Mouse (Mus musculus) megakaryocyte, adult 5-6 weeks (primary cell): Measurements from ENCODE around the gene Agl. TPM values are rescaled to one million over a fixed set of nuclear protein-coding genes. Genes with fewer than 3 reads are reported as not detected.
A peak's percentile ranks its signal among the peaks of the same experiment; 100 is the strongest.
"Not testable (repeated sequence)": the region's sequence is repeated elsewhere in the genome, so short reads cannot be mapped to it uniquely, and the experiment has no call there.

ENCODE experiments used
- ATAC-seq: 2 replicates; pipeline ENCODE4 v1.8.0; 2016; ENCODE audit warnings: mild to moderate bottlenecking, inconsistent platforms; ENCODE audit not compliant: poor library complexity, severe bottlenecking
- total RNA-seq, 2 experiments: library from RNA; stranded (forward) in 1 of 2; stranded (reverse) in 1 of 2; fragments of 153-499, 151-499 nt in 1 of 2; fragments of 221-1000, 200-1000 nt in 1 of 2; gene quantifications; 2 replicates each; pipeline versions ENCODE4 v1.2.3 to v1.2.4; 2015 to 2017

The Agl gene
- total RNA-seq, 2 experiments from 2014 or later: 15.5 to 19.3 TPM

- peak; percentile 88 for ATAC-seq
These were observed 56.6 kb downstream of the Agl start for GRCm38 (mm10) chr3:116751191-116751860.

- peak; percentile 35 for ATAC-seq
These were observed 59.4 kb downstream of the Agl start for GRCm38 (mm10) chr3:116748391-116749170.

- not testable (repeated sequence) for ATAC-seq
These were observed 60.3 kb downstream of the Agl start for GRCm38 (mm10) chr3:116747648-116748047.

- ATAC-seq: no peak
These were observed 67.0 kb downstream of the Agl start for GRCm38 (mm10) chr3:116740963-116741362.

- no peak for ATAC-seq
These were observed 67.9 kb downstream of the Agl start for GRCm38 (mm10) chr3:116740106-116740505.

GRCm38 (mm10) chr3:116737326-116737731 is 70.6 kb downstream of the Agl start:
- ATAC-seq: peak; percentile 85

DNA sequence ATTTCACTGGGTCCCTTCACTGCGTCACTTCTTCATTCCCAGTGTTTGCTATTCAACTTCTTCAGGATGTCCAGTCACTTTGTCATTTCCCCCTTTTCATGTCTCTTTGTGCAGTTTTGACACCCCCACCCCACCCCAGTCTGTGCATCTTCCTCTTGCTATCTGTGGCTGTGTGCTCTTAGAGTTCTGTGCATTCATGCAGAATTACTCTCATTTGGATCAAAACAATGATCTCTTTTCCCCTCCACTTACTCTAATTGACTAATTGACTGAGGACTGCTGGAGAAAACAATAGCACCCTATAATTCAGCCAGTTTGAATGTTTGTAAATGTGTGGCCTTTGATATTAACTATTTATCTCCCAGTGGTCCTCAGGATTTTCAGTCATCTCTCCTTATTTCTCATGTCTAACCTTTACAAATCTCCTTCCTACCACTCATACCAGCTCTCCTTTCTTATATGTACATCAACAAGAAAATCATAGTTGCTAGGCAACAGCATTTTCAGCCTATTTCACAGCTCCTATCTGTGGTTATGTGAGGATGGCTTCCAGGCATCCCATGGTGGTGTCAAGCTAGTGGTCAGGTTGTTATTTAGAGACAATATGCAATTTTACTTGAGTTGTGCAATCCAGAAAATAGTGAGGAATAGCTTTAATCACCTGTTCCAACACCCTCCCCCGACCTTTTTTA is 78.3 kb downstream of the Agl start:
- 0 out of 2 replicates have a peak, but pooled peaks have one; percentile 43 for ATAC-seq

- no peak for ATAC-seq
These were observed 81.2 kb downstream of the Agl start for GRCm38 (mm10) chr3:116726807-116727206.

DNA sequence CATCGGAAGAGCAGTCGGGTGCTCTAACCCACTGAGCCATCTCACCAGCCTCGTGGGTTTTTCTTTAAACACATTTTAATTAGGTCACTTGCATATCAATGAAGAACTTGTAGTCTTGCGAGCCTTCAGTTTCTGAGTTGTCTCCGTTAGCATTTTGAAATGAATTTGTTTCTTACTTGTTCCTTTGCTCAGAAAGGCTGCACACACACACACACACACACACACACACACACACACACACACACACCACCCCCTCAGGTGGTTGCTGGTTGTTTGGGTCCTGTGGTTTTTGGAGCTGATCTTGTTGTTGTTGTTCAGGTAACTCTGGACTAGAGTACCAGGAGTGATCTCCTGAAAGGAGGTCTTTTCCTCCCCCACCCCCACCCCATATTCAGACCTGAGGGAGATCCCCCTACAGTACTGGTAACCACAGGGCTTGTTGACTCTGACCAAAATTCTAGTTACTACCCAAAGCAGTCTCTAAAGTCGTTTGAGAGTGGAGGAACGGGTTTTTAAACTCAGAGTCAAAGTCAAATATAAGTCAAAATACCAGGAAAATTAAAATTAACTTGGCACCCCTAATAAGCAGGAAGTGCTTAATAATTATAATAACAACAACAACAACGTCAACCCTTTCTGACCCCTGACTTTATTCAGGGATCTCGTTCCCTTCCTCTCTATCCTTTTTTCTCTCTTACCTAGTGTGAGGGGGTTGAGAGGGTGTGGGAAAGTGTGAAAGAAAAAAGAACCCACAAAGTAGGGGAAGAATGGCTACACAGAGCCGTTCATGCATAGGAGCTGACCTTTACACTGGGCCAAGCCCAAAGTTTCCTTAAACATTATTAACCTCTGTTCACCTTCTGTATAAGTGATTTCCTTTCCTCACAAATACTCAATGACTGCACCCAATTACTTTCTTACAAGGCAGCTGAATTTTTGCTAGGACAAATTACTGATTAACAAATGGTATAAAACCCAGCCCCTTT is 84.2 kb downstream of the Agl start:
- no peak for ATAC-seq

DNA sequence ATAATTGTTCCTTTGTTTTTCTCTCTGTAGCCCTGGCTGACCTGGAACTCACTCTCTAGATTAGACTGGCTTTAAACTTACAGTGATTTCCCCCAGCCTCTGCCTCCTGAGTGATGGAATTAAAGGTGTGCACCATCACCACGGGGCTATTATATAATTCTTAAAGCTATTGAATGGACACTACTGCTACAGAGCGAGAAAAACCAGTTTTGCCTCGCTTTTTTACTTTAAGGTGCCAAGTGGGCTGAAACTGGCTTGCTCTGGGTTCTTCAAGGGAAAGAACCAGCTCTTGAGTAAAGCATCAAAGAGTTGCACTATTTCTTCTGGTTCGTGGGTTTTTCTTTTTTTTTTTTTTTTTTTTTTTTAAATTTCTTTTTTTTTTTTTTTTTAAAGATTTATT is 85.0 kb downstream of the Agl start:
- ATAC-seq: no peak

DNA sequence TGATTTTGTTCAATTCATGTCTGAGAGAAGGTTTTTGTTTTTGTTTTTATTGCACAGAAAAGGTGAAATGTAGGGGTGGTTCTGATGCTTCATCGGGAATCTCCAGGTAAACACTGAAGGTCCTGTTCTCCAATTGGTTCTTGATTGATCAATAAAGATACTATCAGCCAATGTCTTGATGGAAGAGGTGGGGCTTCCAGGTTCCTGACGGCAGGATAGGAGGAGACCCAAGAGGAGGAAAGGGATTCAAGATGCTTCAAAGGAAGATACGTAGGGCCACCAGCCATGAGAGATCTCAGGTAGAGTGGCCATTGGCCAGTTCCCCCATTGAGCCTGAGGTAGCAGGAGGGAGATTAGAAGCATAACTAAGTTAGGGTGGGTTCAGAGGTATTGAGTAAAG is 89.0 kb downstream of the Agl start:
- no peak for ATAC-seq

GRCm38 (mm10) chr3:116713031-116713430 is 94.9 kb downstream of the Agl start:
- no peak for ATAC-seq

- ATAC-seq: 0 out of 2 replicates have a peak, but pooled peaks have one; percentile 1
These were observed 95.5 kb downstream of the Agl start, which contains the start of gene Slc35a3 for GRCm38 (mm10) chr3:116712436-116712881. Gene Slc35a3 (minus strand): TSS chr3:116712831.

DNA sequence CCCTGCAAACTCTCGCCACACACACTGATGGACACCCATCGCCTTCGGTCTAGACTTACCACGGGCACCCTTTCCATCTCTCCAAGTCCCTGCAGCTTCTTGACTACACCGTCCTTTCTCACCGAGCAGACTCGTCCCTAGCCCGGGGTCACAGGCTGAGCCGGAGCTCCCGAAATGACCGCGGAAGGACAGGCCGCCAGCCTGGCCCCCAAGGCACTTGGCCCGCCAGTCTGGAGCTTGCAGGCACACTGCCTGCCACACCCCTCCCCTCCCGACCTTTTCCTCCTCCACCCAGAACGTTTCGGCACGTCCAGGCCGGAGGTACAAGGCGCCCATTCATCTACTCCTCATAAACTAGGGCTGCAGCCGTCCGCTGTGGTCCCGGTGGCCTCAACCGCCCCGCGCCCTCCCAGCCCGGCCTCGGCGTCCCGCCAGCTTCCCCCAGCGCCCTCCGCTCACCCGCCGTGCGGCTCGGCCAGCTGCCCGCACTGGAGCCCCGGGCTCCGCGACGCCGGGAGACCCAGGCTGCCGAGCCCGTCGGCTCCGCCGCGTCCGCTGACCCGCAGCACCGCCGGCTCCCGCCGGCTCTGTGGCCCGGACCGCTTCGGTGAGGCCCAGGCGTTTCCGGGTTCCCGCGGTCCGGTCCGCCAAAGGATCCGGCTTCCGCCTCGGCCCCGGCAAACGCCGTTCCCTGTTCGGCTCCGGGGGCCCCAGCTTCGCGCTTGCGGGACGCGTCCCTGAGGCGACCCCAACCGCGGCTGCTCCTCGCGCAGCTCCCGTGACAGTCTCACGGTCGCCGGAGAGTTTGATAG is 96.1 kb downstream of the Agl start:
- peak; percentile 95 for ATAC-seq

- ATAC-seq: no peak
These were observed 97.0 kb downstream of the Agl start for GRCm38 (mm10) chr3:116710941-116711340.

GRCm38 (mm10) chr3:116705637-116706204 is 102.2 kb downstream of the Agl start:
- ATAC-seq: no peak

DNA sequence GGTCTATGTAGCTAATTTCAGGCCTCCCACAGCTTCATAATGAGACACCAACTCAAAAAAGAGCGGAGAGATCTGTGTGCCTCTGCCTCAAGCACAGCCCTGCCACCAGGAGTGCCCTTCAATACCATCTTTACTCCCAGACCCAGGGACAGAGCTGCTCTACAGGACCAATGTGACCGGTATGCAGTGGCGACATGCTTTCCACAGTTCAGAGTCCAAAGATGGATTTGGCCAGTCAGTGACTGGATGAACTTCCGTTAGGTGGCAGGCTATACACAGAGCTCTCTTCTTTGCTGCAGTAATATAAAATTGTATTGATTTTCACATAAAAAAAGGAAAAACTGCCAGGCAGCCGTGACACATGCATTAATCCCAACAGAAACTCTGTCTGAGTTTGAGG is 104.1 kb downstream of the Agl start:
- ATAC-seq: no peak

DNA sequence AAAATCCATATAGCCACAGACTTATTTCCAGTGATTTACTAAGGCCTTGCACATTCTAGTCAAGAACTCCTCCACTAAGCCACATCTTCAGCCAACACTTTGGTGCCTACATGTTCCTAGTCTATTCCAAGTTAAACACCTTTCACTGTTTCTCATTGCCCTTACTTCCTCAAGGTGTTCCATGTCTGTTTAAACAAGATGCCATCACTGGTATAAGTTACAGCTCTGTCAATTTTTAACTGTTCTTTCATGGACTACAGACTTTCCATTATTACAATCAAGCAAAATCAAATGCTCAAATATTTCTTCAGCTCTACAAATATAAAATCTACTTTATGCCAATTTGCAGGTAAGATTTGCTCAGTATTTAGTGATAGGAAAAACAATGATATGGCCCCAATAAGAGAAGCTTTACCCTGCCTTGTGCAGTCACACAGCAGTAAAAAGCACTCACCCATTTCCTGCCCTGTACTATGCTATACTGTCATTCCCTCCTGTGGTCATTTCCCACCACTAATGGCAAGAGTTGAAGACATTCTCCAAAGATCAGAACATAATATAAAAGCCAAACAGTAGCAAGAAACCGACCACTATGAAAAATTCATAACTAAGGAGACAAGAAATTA is 105.2 kb downstream of the Agl start:
- no peak for ATAC-seq

DNA sequence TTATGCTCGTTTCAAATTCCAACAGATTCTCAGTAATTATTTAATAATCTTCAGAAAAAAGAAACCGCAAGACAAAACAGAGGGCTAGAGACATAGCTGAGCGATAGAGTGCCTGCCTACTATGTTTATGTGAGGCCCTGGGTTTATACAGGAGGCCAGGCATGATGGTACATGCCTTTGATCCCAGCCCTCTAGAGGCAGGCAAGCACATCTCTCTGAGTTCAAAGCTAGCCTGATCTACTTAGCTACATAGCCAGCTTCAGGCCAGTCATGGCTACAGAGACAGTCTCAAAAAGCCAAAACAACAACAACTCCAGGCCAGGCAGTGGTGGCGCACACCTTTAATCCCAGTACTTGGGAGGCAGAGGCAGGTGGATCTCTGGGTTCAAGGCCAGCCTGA is 106.4 kb downstream of the Agl start:
- no peak for ATAC-seq
